Mouse (Mus musculus): Measurements from ENCODE around the gene Lrrtm3. TPM values are rescaled to one million over a fixed set of nuclear protein-coding genes. Genes with fewer than 3 reads are reported as not detected.

Lrrtm3 gene
- polyA plus RNA-seq, 1 experiment from 2014 or later, result 7.1 TPM

DNA sequence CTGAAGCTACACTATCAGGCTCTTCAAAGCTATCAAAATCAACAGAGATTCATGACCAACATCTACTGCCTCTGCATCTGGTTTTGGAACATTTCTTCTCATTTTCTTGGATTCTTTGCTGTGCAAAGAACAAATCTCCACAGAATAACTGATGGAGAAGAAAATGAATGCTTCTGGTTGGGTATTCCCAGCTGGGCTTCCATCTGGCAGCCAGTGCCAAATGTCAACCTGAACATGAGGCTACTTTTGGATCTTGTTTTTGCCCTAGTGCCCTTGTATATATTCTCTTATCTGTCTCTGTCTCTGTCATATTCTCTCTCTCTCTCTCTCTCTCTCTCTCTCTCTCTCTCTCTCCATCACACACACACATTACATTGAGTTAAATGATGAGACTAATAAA lies 59.2 kb downstream of the Lrrtm3 start:
- Histone ChIP-seq H3K27ac (ENCODE audit: low read length) (no peak overlapping the region), H3K9me3 (ENCODE audit: control insufficient read depth, low read depth, low read length) (no peaks in the 10 kb centered on the region), H3K4me3 (ENCODE audit: low read depth, low read length) (no peak overlapping the region), H3K27me3 (ENCODE audit: control insufficient read depth, insufficient read depth, low read length) (no peaks in the 10 kb centered on the region), H3K9ac (replicated peaks; ENCODE audit: low read depth, low read length) (no peak overlapping the region), H3K4me1 (ENCODE audit: control insufficient read depth, insufficient read depth, low read length) (no peaks in the 10 kb centered on the region), H3K4me2 (replicated peaks; ENCODE audit: low read depth, low read length) (no peak overlapping the region), H3K36me3 (ENCODE audit: control insufficient read depth, insufficient read depth, low read length) (no peaks in the 10 kb centered on the region)
- ATAC-seq (ENCODE audit: insufficient number of reproducible peaks, insufficient read depth, low FRiP score, low read depth), result no peak

- no peak for ATAC-seq (ENCODE audit: insufficient number of reproducible peaks, insufficient read depth, low FRiP score, low read depth)
- Histone ChIP-seq H3K27ac (ENCODE audit: low read length) (no peak overlapping the region), H3K4me2 (replicated peaks; ENCODE audit: low read depth, low read length) (no peak overlapping the region), H3K9me3 (ENCODE audit: control insufficient read depth, low read depth, low read length) (no peaks in the 10 kb centered on the region), H3K9ac (replicated peaks; ENCODE audit: low read depth, low read length) (no peak overlapping the region), H3K4me1 (ENCODE audit: control insufficient read depth, insufficient read depth, low read length) (no peaks in the 10 kb centered on the region), H3K27me3 (ENCODE audit: control insufficient read depth, insufficient read depth, low read length) (no peaks in the 10 kb centered on the region), H3K36me3 (ENCODE audit: control insufficient read depth, insufficient read depth, low read length) (no peaks in the 10 kb centered on the region), H3K4me3 (ENCODE audit: low read depth, low read length) (no peak overlapping the region)
- 82% methylated on average over 6 of the region's 6 CpGs for WGBS
Observed at GRCm38 (mm10) chr10:64023340-64023739, 66.7 kb downstream of the Lrrtm3 start.

GRCm38 (mm10) chr10:64020347-64020746 lies 69.7 kb downstream of the Lrrtm3 start:
- no peak for ATAC-seq (ENCODE audit: insufficient number of reproducible peaks, insufficient read depth, low FRiP score, low read depth)

GRCm38 (mm10) chr10:64001996-64002395 lies 88.1 kb downstream of the Lrrtm3 start:
- no peak overlapping the region for H3K4me2 ChIP-seq (replicated peaks; ENCODE audit: low read depth, low read length)
- no peaks in the 10 kb centered on the region for H3K36me3 ChIP-seq (ENCODE audit: control insufficient read depth, insufficient read depth, low read length)
- no peaks in the 10 kb centered on the region for H3K27me3 ChIP-seq (ENCODE audit: control insufficient read depth, insufficient read depth, low read length)
- 82% methylated on average over 9 of the region's 9 CpGs for WGBS
- H3K27ac ChIP-seq (ENCODE audit: low read length), result no peak overlapping the region
- no peaks in the 10 kb centered on the region for H3K4me1 ChIP-seq (ENCODE audit: control insufficient read depth, insufficient read depth, low read length)
- no peak for ATAC-seq (ENCODE audit: insufficient number of reproducible peaks, insufficient read depth, low FRiP score, low read depth)
- no peak overlapping the region for H3K9ac ChIP-seq (replicated peaks; ENCODE audit: low read depth, low read length)
- H3K4me3 ChIP-seq (ENCODE audit: low read depth, low read length), result no peak overlapping the region
- no peaks in the 10 kb centered on the region for H3K9me3 ChIP-seq (ENCODE audit: control insufficient read depth, low read depth, low read length)

More at GRCm38 (mm10) chr10:64020347-64020746, 69.7 kb downstream of the Lrrtm3 start:
- no peaks in the 10 kb centered on the region for H3K9me3 ChIP-seq (ENCODE audit: control insufficient read depth, low read depth, low read length)
- WGBS, result 91% methylated on average over 1 of the region's 1 CpGs
- no peak overlapping the region for H3K9ac ChIP-seq (replicated peaks; ENCODE audit: low read depth, low read length)
- H3K36me3 ChIP-seq (ENCODE audit: control insufficient read depth, insufficient read depth, low read length), result no peaks in the 10 kb centered on the region
- no peaks in the 10 kb centered on the region for H3K27me3 ChIP-seq (ENCODE audit: control insufficient read depth, insufficient read depth, low read length)
- no peaks in the 10 kb centered on the region for H3K4me1 ChIP-seq (ENCODE audit: control insufficient read depth, insufficient read depth, low read length)
- no peak overlapping the region for H3K4me2 ChIP-seq (replicated peaks; ENCODE audit: low read depth, low read length)
- H3K27ac ChIP-seq (ENCODE audit: low read length), result no peak overlapping the region
- no peak overlapping the region for H3K4me3 ChIP-seq (ENCODE audit: low read depth, low read length)

DNA sequence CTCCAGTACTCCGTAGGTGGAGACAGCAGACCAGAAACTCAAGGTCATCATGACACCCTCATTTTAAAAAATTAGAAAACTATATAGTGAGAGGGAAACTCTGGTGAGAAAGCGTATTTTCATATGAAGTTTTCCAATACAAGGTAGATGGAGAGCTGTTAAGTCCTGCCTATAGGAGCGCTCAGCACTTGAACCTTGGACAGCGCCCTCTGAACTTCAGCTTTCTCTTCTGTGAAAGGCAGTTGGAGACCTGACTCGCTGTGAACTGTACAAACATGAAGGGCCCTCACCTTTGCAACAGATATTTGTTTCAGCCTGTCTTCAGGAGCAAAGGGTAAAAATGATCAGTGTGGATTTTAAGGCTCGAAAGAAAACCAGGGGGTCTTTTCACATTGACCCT lies 88.5 kb downstream of the Lrrtm3 start:
- ATAC-seq (ENCODE audit: insufficient number of reproducible peaks, insufficient read depth, low FRiP score, low read depth), result no peak
- Histone ChIP-seq H3K4me3 (ENCODE audit: low read depth, low read length) (no peak overlapping the region), H3K27ac (ENCODE audit: low read length) (no peak overlapping the region), H3K9ac (replicated peaks; ENCODE audit: low read depth, low read length) (no peak overlapping the region), H3K4me1 (ENCODE audit: control insufficient read depth, insufficient read depth, low read length) (no peaks in the 10 kb centered on the region), H3K9me3 (ENCODE audit: control insufficient read depth, low read depth, low read length) (no peaks in the 10 kb centered on the region), H3K27me3 (ENCODE audit: control insufficient read depth, insufficient read depth, low read length) (no peaks in the 10 kb centered on the region), H3K36me3 (ENCODE audit: control insufficient read depth, insufficient read depth, low read length) (no peaks in the 10 kb centered on the region), H3K4me2 (replicated peaks; ENCODE audit: low read depth, low read length) (no peak overlapping the region)
- 75% methylated on average over 6 of the region's 6 CpGs for WGBS

DNA sequence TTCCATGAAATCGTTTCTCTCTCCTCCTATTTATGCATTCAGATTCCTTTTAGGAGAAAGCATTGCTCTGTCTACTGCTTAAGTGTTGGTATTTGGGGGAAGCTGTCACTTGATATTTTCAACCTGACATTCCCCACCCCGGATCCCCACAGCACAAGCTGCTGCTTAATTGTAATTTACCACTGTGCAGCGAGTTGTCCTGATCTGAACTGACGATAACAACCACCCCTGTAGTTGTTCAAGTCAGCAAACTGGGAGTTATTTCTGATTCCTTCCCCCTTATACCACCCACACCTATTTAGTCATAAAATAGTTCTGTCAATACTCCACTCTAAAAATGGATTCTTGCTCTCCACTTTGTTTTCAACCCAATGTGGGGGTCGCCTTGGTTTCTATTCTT lies 95.8 kb downstream of the Lrrtm3 start:
- H3K27ac ChIP-seq (ENCODE audit: low read length), result no peak overlapping the region
- no peaks in the 10 kb centered on the region for H3K4me1 ChIP-seq (ENCODE audit: control insufficient read depth, insufficient read depth, low read length)
- no peaks in the 10 kb centered on the region for H3K27me3 ChIP-seq (ENCODE audit: control insufficient read depth, insufficient read depth, low read length)
- H3K36me3 ChIP-seq (ENCODE audit: control insufficient read depth, insufficient read depth, low read length), result no peaks in the 10 kb centered on the region
- WGBS, result 79% methylated on average over 5 of the region's 5 CpGs
- H3K4me2 ChIP-seq (replicated peaks; ENCODE audit: low read depth, low read length), result no peak overlapping the region
- no peak overlapping the region for H3K9ac ChIP-seq (replicated peaks; ENCODE audit: low read depth, low read length)
- no peak overlapping the region for H3K4me3 ChIP-seq (ENCODE audit: low read depth, low read length)
- H3K9me3 ChIP-seq (ENCODE audit: control insufficient read depth, low read depth, low read length), result no peaks in the 10 kb centered on the region
- no peak for ATAC-seq (ENCODE audit: insufficient number of reproducible peaks, insufficient read depth, low FRiP score, low read depth)

DNA sequence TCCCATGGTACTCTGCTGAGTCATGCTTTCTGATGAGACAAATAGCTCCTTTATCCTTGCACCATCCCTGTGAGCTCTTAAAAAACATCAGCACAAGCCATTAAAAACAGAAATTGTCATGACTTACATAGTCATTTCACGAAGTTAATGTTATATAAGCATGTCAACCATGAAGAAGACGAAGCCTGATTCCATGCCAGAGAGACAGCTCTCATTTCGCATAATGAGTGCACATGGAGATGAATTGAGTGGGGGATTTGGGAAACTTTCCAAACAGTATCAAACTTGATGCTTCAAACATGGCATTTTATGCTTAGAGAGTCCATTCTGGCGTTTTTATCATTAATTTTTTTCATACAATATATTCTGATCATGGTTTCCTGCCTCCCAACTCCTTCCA lies 104.5 kb downstream of the Lrrtm3 start:
- H3K9ac ChIP-seq (replicated peaks; ENCODE audit: low read depth, low read length), result no peak overlapping the region
- WGBS, result 70% methylated on average over 4 of the region's 4 CpGs

DNA sequence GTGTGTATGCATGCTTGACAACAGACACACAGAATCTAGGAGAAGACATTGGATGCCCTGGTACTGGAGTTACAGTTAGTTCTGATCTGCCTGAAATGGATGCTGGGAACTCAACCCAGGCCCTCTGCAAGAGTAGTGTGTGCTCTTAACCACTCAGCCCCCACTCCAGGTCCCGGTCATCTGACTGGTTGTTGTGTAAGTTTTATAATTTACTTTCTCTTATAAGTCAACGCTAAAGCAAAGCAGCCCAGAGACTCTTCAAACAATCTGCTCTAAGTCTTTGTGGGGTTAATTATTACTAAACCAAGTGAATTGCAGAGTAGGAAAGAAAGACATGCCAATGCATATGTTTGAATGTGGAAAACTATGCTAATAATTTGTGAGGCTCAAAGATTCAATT lies 110.7 kb downstream of the Lrrtm3 start:
- no peaks in the 10 kb centered on the region for H3K9me3 ChIP-seq (ENCODE audit: control insufficient read depth, low read depth, low read length)
- no peak overlapping the region for H3K4me3 ChIP-seq (ENCODE audit: low read depth, low read length)
- no peak for ATAC-seq (ENCODE audit: insufficient number of reproducible peaks, insufficient read depth, low FRiP score, low read depth)
- no peaks in the 10 kb centered on the region for H3K36me3 ChIP-seq (ENCODE audit: control insufficient read depth, insufficient read depth, low read length)
- no peaks in the 10 kb centered on the region for H3K27me3 ChIP-seq (ENCODE audit: control insufficient read depth, insufficient read depth, low read length)
- H3K27ac ChIP-seq (ENCODE audit: low read length), result no peak overlapping the region
- H3K9ac ChIP-seq (replicated peaks; ENCODE audit: low read depth, low read length), result no peak overlapping the region
- 78% methylated on average over 2 of the region's 2 CpGs for WGBS
- H3K4me2 ChIP-seq (replicated peaks; ENCODE audit: low read depth, low read length), result no peak overlapping the region
- no peaks in the 10 kb centered on the region for H3K4me1 ChIP-seq (ENCODE audit: control insufficient read depth, insufficient read depth, low read length)

More for the DNA sequence above, 104.5 kb downstream of the Lrrtm3 start:
- Histone ChIP-seq H3K4me3 (ENCODE audit: low read depth, low read length) (no peak overlapping the region), H3K4me1 (ENCODE audit: control insufficient read depth, insufficient read depth, low read length) (no peaks in the 10 kb centered on the region), H3K27ac (ENCODE audit: low read length) (no peak overlapping the region), H3K9me3 (ENCODE audit: control insufficient read depth, low read depth, low read length) (no peaks in the 10 kb centered on the region), H3K27me3 (ENCODE audit: control insufficient read depth, insufficient read depth, low read length) (no peaks in the 10 kb centered on the region), H3K36me3 (ENCODE audit: control insufficient read depth, insufficient read depth, low read length) (no peaks in the 10 kb centered on the region), H3K4me2 (replicated peaks; ENCODE audit: low read depth, low read length) (no peak overlapping the region)
- no peak for ATAC-seq (ENCODE audit: insufficient number of reproducible peaks, insufficient read depth, low FRiP score, low read depth)

- no peak for ATAC-seq (ENCODE audit: insufficient number of reproducible peaks, insufficient read depth, low FRiP score, low read depth)
- no peak overlapping the region for H3K4me3 ChIP-seq (ENCODE audit: low read depth, low read length)
- H3K27me3 ChIP-seq (ENCODE audit: control insufficient read depth, insufficient read depth, low read length), result no peaks in the 10 kb centered on the region
- H3K9ac ChIP-seq (replicated peaks; ENCODE audit: low read depth, low read length), result no peak overlapping the region
- no peaks in the 10 kb centered on the region for H3K4me1 ChIP-seq (ENCODE audit: control insufficient read depth, insufficient read depth, low read length)
- no peak overlapping the region for H3K4me2 ChIP-seq (replicated peaks; ENCODE audit: low read depth, low read length)
- no peaks in the 10 kb centered on the region for H3K9me3 ChIP-seq (ENCODE audit: control insufficient read depth, low read depth, low read length)
- WGBS, result 77% methylated on average over 5 of the region's 5 CpGs
- H3K27ac ChIP-seq (ENCODE audit: low read length), result no peak overlapping the region
- H3K36me3 ChIP-seq (ENCODE audit: control insufficient read depth, insufficient read depth, low read length), result no peaks in the 10 kb centered on the region
Observed at GRCm38 (mm10) chr10:63978969-63979368, 111.1 kb downstream of the Lrrtm3 start.
